Mouse (Mus musculus) limb, embryonic 15.5 days (tissue): ENCODE measurements around the gene Slc25a43. TPM values are rescaled to one million over a fixed set of nuclear protein-coding genes. Genes with fewer than 3 reads are reported as not detected.

Experiments
- ATAC-seq: fragments of 200-750 bp; cut with Nextera tagmentation; 2 replicates; pipeline ENCODE4 v1.8.0; 2017; ENCODE audit warnings: low read depth, moderate TSS enrichment; ENCODE audit not compliant: insufficient number of reproducible peaks, low FRiP score, low TSS enrichment
- H3K27ac ChIP-seq: fragments of 300-500 bp; sonication (generic); 2 replicates; pipeline ENCODE4 v1.5.1; 2015; ENCODE audit warnings: moderate library complexity, mild to moderate bottlenecking, inconsistent platforms
- H3K27me3 ChIP-seq: fragments of 300-500 bp; sonication (generic); 2 replicates; pipeline ENCODE4 v1.6.1; 2015; ENCODE audit warnings: inconsistent platforms
- H3K36me3 ChIP-seq: fragments of 300-500 bp; sonication (generic); 2 replicates; pipeline ENCODE4 v1.6.1; 2015; ENCODE audit warnings: inconsistent platforms
- H3K4me1 ChIP-seq: fragments of 300-500 bp; sonication (generic); 2 replicates; pipeline ENCODE4 v1.6.1; 2015; ENCODE audit warnings: inconsistent platforms
- H3K4me2 ChIP-seq: fragments of 300-500 bp; sonication (generic); 2 replicates; pipeline ENCODE4 v1.6.1; 2015; ENCODE audit warnings: mild to moderate bottlenecking, inconsistent platforms
- H3K4me3 ChIP-seq: fragments of 300-500 bp; sonication (generic); 2 replicates; pipeline ENCODE4 v1.5.1; 2015; ENCODE audit warnings: mild to moderate bottlenecking, inconsistent platforms
- H3K9ac ChIP-seq: fragments of 300-500 bp; sonication (generic); 2 replicates; pipeline ENCODE4 v1.6.1; 2015; ENCODE audit warnings: inconsistent platforms
- H3K9me3 ChIP-seq: fragments of 300-500 bp; sonication (generic); 2 replicates; pipeline ENCODE4 v1.6.1; 2016; ENCODE audit warnings: inconsistent platforms
- WGBS: fragments of 180-500 bp; shearing (Covaris S2); methylation state at CpG from one replicate; pipeline ENCODE4 v1.1.7; 2015; 5-methylcytosine and 5-hydroxymethylcytosine counted together
- polyA plus RNA-seq: library from polyadenylated mRNA; unstranded; fragments of >200 nt; fragmentation: Nextera tagmentation; extraction: Ambion mirVana; gene quantifications from 2 replicates; pipeline ENCODE4 v1.2.1, GENCODE M21; 2015

The Slc25a43 gene
- polyA plus RNA-seq: 3.8 and 4.9 TPM in 2 replicates

GRCm38 (mm10) chrX:36743503-36744101 lies at the start of gene Slc25a43:
Gene Slc25a43 (plus strand): TSS chrX:36743659.
- 25% methylated on average over 33 of the region's 36 CpGs for WGBS
- no peak within 1 kb of the TSS for H3K27ac ChIP-seq

GRCm38 (mm10) chrX:36740124-36740951 lies 3.1 kb upstream of the Slc25a43 start:
- WGBS: 82% methylated on average over 13 of the region's 13 CpGs
- no peak for ATAC-seq
- no peaks in the 10 kb centered on the region for H3K9me3 ChIP-seq
- H3K4me1 ChIP-seq: no peaks in the 10 kb centered on the region
- H3K27ac ChIP-seq: no peak overlapping the region
- no peak overlapping the region for H3K9ac ChIP-seq
- H3K36me3 ChIP-seq: no peaks in the 10 kb centered on the region
- H3K27me3 ChIP-seq: no peaks in the 10 kb centered on the region
- no peak overlapping the region for H3K4me2 ChIP-seq
- no peak overlapping the region for H3K4me3 ChIP-seq

More at GRCm38 (mm10) chrX:36743503-36744101, at the start of gene Slc25a43:
- peak within 1 kb of the TSS; percentile 83 for H3K4me2 ChIP-seq
- H3K36me3 ChIP-seq: no peaks in the 10 kb centered on the region
- H3K4me1 ChIP-seq: no peaks in the 10 kb centered on the region
- peak within 1 kb of the TSS; percentile 42 for H3K4me3 ChIP-seq
- no peaks in the 10 kb centered on the region for H3K27me3 ChIP-seq
- ATAC-seq: no peak
- H3K9me3 ChIP-seq: no peaks in the 10 kb centered on the region
- peak within 1 kb of the TSS; percentile 23; the same call in 1 of the 2 replicates for H3K9ac ChIP-seq

- no peak overlapping the region for H3K9ac ChIP-seq
- WGBS: 42% methylated on average over 6 of the region's 6 CpGs
- no peak overlapping the region for H3K4me3 ChIP-seq
- no peak overlapping the region for H3K27ac ChIP-seq
- no peaks in the 10 kb centered on the region for H3K27me3 ChIP-seq
- no peaks in the 10 kb centered on the region for H3K9me3 ChIP-seq
- no peaks in the 10 kb centered on the region for H3K36me3 ChIP-seq
- H3K4me1 ChIP-seq: no peaks in the 10 kb centered on the region
- ATAC-seq: no peak
- no peak overlapping the region for H3K4me2 ChIP-seq
These were observed 2.2 kb upstream of the Slc25a43 start for GRCm38 (mm10) chrX:36741278-36741677.

- 82% methylated on average over 5 of the region's 5 CpGs for WGBS
- Histone ChIP-seq H3K36me3 (no peaks in the 10 kb centered on the region), H3K27ac (no peak overlapping the region), H3K4me3 (no peak overlapping the region), H3K4me2 (no peak overlapping the region), H3K27me3 (no peaks in the 10 kb centered on the region), H3K4me1 (no peaks in the 10 kb centered on the region), H3K9me3 (no peaks in the 10 kb centered on the region), H3K9ac (no peak overlapping the region)
- ATAC-seq: no peak
These were observed 715 bp upstream of the Slc25a43 start for GRCm38 (mm10) chrX:36742744-36743143.

- no peaks in the 10 kb centered on the region for H3K36me3 ChIP-seq
- no peak overlapping the region for H3K9ac ChIP-seq
- ATAC-seq: no peak
- H3K27ac ChIP-seq: no peak overlapping the region
- no peaks in the 10 kb centered on the region for H3K27me3 ChIP-seq
- H3K4me3 ChIP-seq: no peak overlapping the region
- no peaks in the 10 kb centered on the region for H3K4me1 ChIP-seq
- no peaks in the 10 kb centered on the region for H3K9me3 ChIP-seq
- no peak overlapping the region for H3K4me2 ChIP-seq
- 53% methylated on average over 7 of the region's 7 CpGs for WGBS
These were observed 1.3 kb downstream of the Slc25a43 start for GRCm38 (mm10) chrX:36744735-36745134.

- Histone ChIP-seq H3K36me3 (no peaks in the 10 kb centered on the region), H3K27ac (no peak overlapping the region), H3K4me2 (no peak overlapping the region), H3K4me1 (no peaks in the 10 kb centered on the region), H3K4me3 (no peak overlapping the region), H3K9me3 (no peaks in the 10 kb centered on the region), H3K9ac (no peak overlapping the region), H3K27me3 (no peaks in the 10 kb centered on the region)
- 90% methylated on average over 7 of the region's 7 CpGs for WGBS
- no peak for ATAC-seq
These were observed 1.9 kb downstream of the Slc25a43 start for GRCm38 (mm10) chrX:36745333-36745732.

GRCm38 (mm10) chrX:36746789-36747188 lies 3.3 kb downstream of the Slc25a43 start:
- H3K4me3 ChIP-seq: no peak overlapping the region
- H3K27me3 ChIP-seq: no peaks in the 10 kb centered on the region
- WGBS: 70% methylated on average over 8 of the region's 8 CpGs
- no peak overlapping the region for H3K9ac ChIP-seq
- no peaks in the 10 kb centered on the region for H3K9me3 ChIP-seq
- H3K4me1 ChIP-seq: no peaks in the 10 kb centered on the region
- H3K4me2 ChIP-seq: no peak overlapping the region
- H3K27ac ChIP-seq: no peak overlapping the region
- H3K36me3 ChIP-seq: no peaks in the 10 kb centered on the region
- no peak for ATAC-seq

- no peak for ATAC-seq
- Histone ChIP-seq H3K36me3 (no peaks in the 10 kb centered on the region), H3K27ac (no peak overlapping the region), H3K4me1 (no peaks in the 10 kb centered on the region), H3K27me3 (no peaks in the 10 kb centered on the region), H3K4me3 (no peak overlapping the region), H3K9me3 (no peaks in the 10 kb centered on the region), H3K4me2 (no peak overlapping the region), H3K9ac (no peak overlapping the region)
- 57% methylated on average over 3 of the region's 3 CpGs for WGBS
These were observed 5.1 kb downstream of the Slc25a43 start for GRCm38 (mm10) chrX:36748573-36748972.

- 53% methylated on average over 6 of the region's 6 CpGs for WGBS
- no peaks in the 10 kb centered on the region for H3K4me1 ChIP-seq
- no peak for ATAC-seq
- no peak overlapping the region for H3K27ac ChIP-seq
- no peaks in the 10 kb centered on the region for H3K36me3 ChIP-seq
- H3K27me3 ChIP-seq: no peaks in the 10 kb centered on the region
- H3K9me3 ChIP-seq: no peaks in the 10 kb centered on the region
- no peak overlapping the region for H3K4me2 ChIP-seq
- H3K4me3 ChIP-seq: no peak overlapping the region
- no peak overlapping the region for H3K9ac ChIP-seq
These were observed 5.9 kb downstream of the Slc25a43 start for GRCm38 (mm10) chrX:36749281-36749785.

- Histone ChIP-seq H3K36me3 (no peaks in the 10 kb centered on the region), H3K9me3 (no peaks in the 10 kb centered on the region), H3K4me1 (no peaks in the 10 kb centered on the region), H3K27me3 (no peaks in the 10 kb centered on the region), H3K4me2 (no peak overlapping the region), H3K27ac (no peak overlapping the region), H3K9ac (no peak overlapping the region), H3K4me3 (no peak overlapping the region)
- no peak for ATAC-seq
- WGBS: 74% methylated on average over 1 of the region's 1 CpGs
These were observed 7.1 kb downstream of the Slc25a43 start for GRCm38 (mm10) chrX:36750591-36750990.

GRCm38 (mm10) chrX:36752586-36752985 lies 9.1 kb downstream of the Slc25a43 start:
- H3K4me2 ChIP-seq: no peak overlapping the region
- H3K9ac ChIP-seq: no peak overlapping the region
- H3K9me3 ChIP-seq: no peaks in the 10 kb centered on the region
- H3K4me1 ChIP-seq: no peaks in the 10 kb centered on the region
- ATAC-seq: no peak
- H3K4me3 ChIP-seq: no peak overlapping the region
- WGBS: 88% methylated on average over 3 of the region's 3 CpGs
- no peaks in the 10 kb centered on the region for H3K27me3 ChIP-seq
- no peak overlapping the region for H3K27ac ChIP-seq
- no peaks in the 10 kb centered on the region for H3K36me3 ChIP-seq

GRCm38 (mm10) chrX:36757796-36758472 lies 14.5 kb downstream of the Slc25a43 start:
- H3K4me1 ChIP-seq: no peaks in the 10 kb centered on the region
- ATAC-seq: no peak
- no peaks in the 10 kb centered on the region for H3K36me3 ChIP-seq
- H3K9ac ChIP-seq: no peak overlapping the region
- no peak overlapping the region for H3K27ac ChIP-seq
- WGBS: 76% methylated on average over 7 of the region's 7 CpGs
- H3K9me3 ChIP-seq: no peaks in the 10 kb centered on the region
- no peak overlapping the region for H3K4me3 ChIP-seq
- H3K4me2 ChIP-seq: no peak overlapping the region
- H3K27me3 ChIP-seq: no peaks in the 10 kb centered on the region
